Mouse (Mus musculus): ENCODE results near the gene BC053393.
"Not testable (repeated sequence)": the region's sequence is repeated elsewhere in the genome, so short reads cannot be mapped to it uniquely, and the experiment has no call there.

BC053393 gene

GRCm38 (mm10) chr11:46571327-46571726 is at the start of gene BC053393:
BC053393 (plus strand) TSS chr11:46571536.
- no peak for DNase-seq (ENCODE audit: low spot score)

GRCm38 (mm10) chr11:46522719-46523118 is 48.6 kb upstream of the BC053393 start:
- DNase-seq (ENCODE audit: low spot score): peak; percentile 2

- DNase-seq (ENCODE audit: low spot score): no peak
Observed at GRCm38 (mm10) chr11:46523912-46524311, 47.4 kb upstream of the BC053393 start, which contains the start of gene Gm12169. Gm12169 (plus strand) TSS chr11:46524212.

- DNase-seq (ENCODE audit: low spot score): no peak
Observed at GRCm38 (mm10) chr11:46530149-46530548, 41.2 kb upstream of the BC053393 start.

- DNase-seq (ENCODE audit: low spot score): no peak
Observed at GRCm38 (mm10) chr11:46536978-46537377, 34.4 kb upstream of the BC053393 start.

GRCm38 (mm10) chr11:46543530-46543929 is 27.8 kb upstream of the BC053393 start:
- DNase-seq (ENCODE audit: low spot score): no peak

GRCm38 (mm10) chr11:46549721-46550120 is 21.6 kb upstream of the BC053393 start:
- no peak for DNase-seq (ENCODE audit: low spot score)

GRCm38 (mm10) chr11:46552741-46553140 is 18.6 kb upstream of the BC053393 start:
- DNase-seq (ENCODE audit: low spot score): no peak

- DNase-seq (ENCODE audit: low spot score): no peak
Observed at GRCm38 (mm10) chr11:46561096-46561495, 10.2 kb upstream of the BC053393 start.

GRCm38 (mm10) chr11:46564671-46565070 is 6.7 kb upstream of the BC053393 start:
- DNase-seq (ENCODE audit: low spot score): no peak

- no peak for DNase-seq (ENCODE audit: low spot score)
Observed at GRCm38 (mm10) chr11:46565967-46566366, 5.4 kb upstream of the BC053393 start.

GRCm38 (mm10) chr11:46569107-46569506 is 2.2 kb upstream of the BC053393 start:
- DNase-seq (ENCODE audit: low spot score): no peak

GRCm38 (mm10) chr11:46578771-46579281 is 7.5 kb downstream of the BC053393 start:
- peak; percentile 11 for DNase-seq (ENCODE audit: low spot score)

GRCm38 (mm10) chr11:46580428-46580827 is 9.1 kb downstream of the BC053393 start:
- no peak for DNase-seq (ENCODE audit: low spot score)

- DNase-seq (ENCODE audit: low spot score): no peak
Observed at GRCm38 (mm10) chr11:46582741-46583140, 11.4 kb downstream of the BC053393 start.

GRCm38 (mm10) chr11:46592416-46592815 is 21.1 kb downstream of the BC053393 start:
- DNase-seq (ENCODE audit: low spot score): no peak

GRCm38 (mm10) chr11:46619929-46620328 is 48.6 kb downstream of the BC053393 start:
- no peak for DNase-seq (ENCODE audit: low spot score)

- no peak for DNase-seq (ENCODE audit: low spot score)
Observed at GRCm38 (mm10) chr11:46620414-46621168, 49.3 kb downstream of the BC053393 start.

- DNase-seq (ENCODE audit: low spot score): no peak
Observed at GRCm38 (mm10) chr11:46629211-46629795, 58.0 kb downstream of the BC053393 start, which contains the start of gene Dppa1. Dppa1 (minus strand) TSS chr11:46629261.

GRCm38 (mm10) chr11:46631635-46632034 is 60.3 kb downstream of the BC053393 start:
- DNase-seq (ENCODE audit: low spot score): peak; percentile 26

GRCm38 (mm10) chr11:46635516-46635915 is 64.2 kb downstream of the BC053393 start:
- not testable (repeated sequence) for DNase-seq (ENCODE audit: low spot score)

- DNase-seq (ENCODE audit: low spot score): no peak
Observed at GRCm38 (mm10) chr11:46636568-46636967, 65.2 kb downstream of the BC053393 start.

Measured in ovary, postnatal 14 days (tissue).